In genomic region chr3:41168181-41168967, GRCm38 (mm10) we compare ENCODE assay signal across 15 mouse cellular contexts.
DNase-seq lines count a peak whose midpoint lies in the region; ATAC-seq and TF ChIP-seq lines count a peak whose summit lies in the region.
"Had no signal": no experiment of that assay in that cellular context is flagged by ENCODE, and none has a peak within 500 bp of the region (broad histone marks: within the 10 kb centered on the region; RNA-seq: fewer than 3 reads in every experiment).

No protein-coding gene starts in this region.

- no peak for TF ChIP-seq EP300 in heart, adult 2 months (IDR thresholded peaks at IDR 0.05; ENCODE audit: insufficient read depth, low read depth, low read length)
- TF ChIP-seq EP300 in liver, postnatal 0 days (IDR thresholded peaks at IDR 0.05; ENCODE audit: low read depth) = no peak

- no peak overlapping the region for H3K9ac ChIP-seq in heart, adult 2 months (ENCODE audit: low read depth, low read length)
- H3K9ac ChIP-seq in midbrain, postnatal 0 days (replicated peaks; ENCODE audit: low read length, poor library complexity, severe bottlenecking) = no peak overlapping the region
- H3K9ac ChIP-seq in midbrain, embryonic 14.5 days (replicated peaks; ENCODE audit: low read length) = no peak overlapping the region
- H3K9ac ChIP-seq in liver, postnatal 0 days (replicated peaks) = no peak overlapping the region
- H3K9ac ChIP-seq: embryonic facial prominence, embryonic 15.5 days; hindbrain, embryonic 13.5 days; lung, embryonic 15.5 days; stomach, embryonic 15.5 days had no signal

- peaks cover 2% of the 10 kb centered on the region; the same call in 1 of the 2 replicates for H3K4me1 ChIP-seq in heart, adult 2 months (ENCODE audit: control insufficient read depth, insufficient read depth, low read length)
- no peaks in the 10 kb centered on the region for H3K4me1 ChIP-seq in midbrain, postnatal 0 days (ENCODE audit: insufficient read depth, low read length)
- no peaks in the 10 kb centered on the region for H3K4me1 ChIP-seq in midbrain, embryonic 14.5 days (ENCODE audit: control insufficient read depth, insufficient read depth, low read length)
- peaks cover 22% of the 10 kb centered on the region for H3K4me1 ChIP-seq in liver, postnatal 0 days (ENCODE audit: insufficient read depth)
- H3K4me1 ChIP-seq: embryonic facial prominence, embryonic 15.5 days; hindbrain, embryonic 13.5 days; stomach, embryonic 15.5 days had no signal

- WGBS in heart, adult 2 months = 89% methylated on average over 11 of the region's 11 CpGs
- WGBS in midbrain, postnatal 0 days = 84% methylated on average over 11 of the region's 11 CpGs
- 90% methylated on average over 11 of the region's 11 CpGs for WGBS in midbrain, embryonic 14.5 days
- 80% methylated on average over 11 of the region's 11 CpGs for WGBS in liver, postnatal 0 days (ENCODE audit: insufficient replicate concordance)

- H3K36me3 ChIP-seq in heart, adult 2 months (ENCODE audit: control insufficient read depth, insufficient read depth, low read length) = no peaks in the 10 kb centered on the region
- H3K36me3 ChIP-seq in midbrain, postnatal 0 days (ENCODE audit: insufficient read depth, low read length) = no peaks in the 10 kb centered on the region
- H3K36me3 ChIP-seq in midbrain, embryonic 14.5 days (ENCODE audit: control insufficient read depth, insufficient read depth, low read length) = no peaks in the 10 kb centered on the region
- no peaks in the 10 kb centered on the region for H3K36me3 ChIP-seq in liver, postnatal 0 days (replicated peaks; ENCODE audit: insufficient read depth, low read length)
- H3K36me3 ChIP-seq: embryonic facial prominence, embryonic 15.5 days; hindbrain, embryonic 13.5 days; lung, embryonic 15.5 days; stomach, embryonic 15.5 days had no signal

- H3K27me3 ChIP-seq in heart, adult 2 months (ENCODE audit: control insufficient read depth, insufficient read depth, low read length) = no peaks in the 10 kb centered on the region
- no peaks in the 10 kb centered on the region for H3K27me3 ChIP-seq in midbrain, postnatal 0 days (ENCODE audit: insufficient read depth, low read length)
- H3K27me3 ChIP-seq in midbrain, embryonic 14.5 days (ENCODE audit: control insufficient read depth, insufficient read depth, low read length) = no peaks in the 10 kb centered on the region
- H3K27me3 ChIP-seq in liver, postnatal 0 days (ENCODE audit: insufficient read depth, low read length) = no peaks in the 10 kb centered on the region
- H3K27me3 ChIP-seq: embryonic facial prominence, embryonic 15.5 days; hindbrain, embryonic 13.5 days; lung, embryonic 15.5 days; stomach, embryonic 15.5 days had no signal

- no peak overlapping the region for H3K4me2 ChIP-seq in midbrain, postnatal 0 days (ENCODE audit: low read depth, low read length, poor library complexity, severe bottlenecking)
- no peak overlapping the region for H3K4me2 ChIP-seq in midbrain, embryonic 14.5 days (ENCODE audit: low read length)
- no peak overlapping the region for H3K4me2 ChIP-seq in liver, postnatal 0 days (ENCODE audit: low read depth, low read length)
- H3K4me2 ChIP-seq: embryonic facial prominence, embryonic 15.5 days; hindbrain, embryonic 13.5 days; lung, embryonic 15.5 days; stomach, embryonic 15.5 days had no signal

- no peak for DNase-seq in heart, adult 2 months
- DNase-seq in heart, adult 8-10 months (ENCODE audit: low spot score) = no peak
- no peak for DNase-seq in midbrain, postnatal 0 days (ENCODE audit: low spot score)
- DNase-seq in midbrain, embryonic 14.5 days = no peak
- peak; percentile 68 for DNase-seq in R1 (ENCODE audit: low read depth, low spot score)
- peak; percentile 47 for DNase-seq in liver, postnatal 0 days
- DNase-seq in frontal cortex, postnatal 36 days (ENCODE audit: low spot score in 2 of 2) = no peak
- no peak for DNase-seq in gastrocnemius, adult 8-10 months (ENCODE audit: low spot score in 2 of 2)
- DNase-seq: adrenal gland, postnatal 14 days; cerebellum, adult 9-11 months; gastrocnemius, postnatal 14 days had no signal

- no peaks in the 10 kb centered on the region for H3K79me2 ChIP-seq in heart, adult 2 months (replicated peaks; ENCODE audit: control insufficient read depth, insufficient read depth, low read length)

- TF ChIP-seq CTCF in heart, adult 2 months (IDR thresholded peaks at IDR 0.05) = peak; percentile 50
- peak; percentile 40 for TF ChIP-seq CTCF in midbrain, postnatal 0 days (IDR thresholded peaks at IDR 0.05)
- TF ChIP-seq CTCF in liver, postnatal 0 days (IDR thresholded peaks at IDR 0.05; ENCODE audit: low read depth) = peak; percentile 62

- no peak for ATAC-seq in midbrain, postnatal 0 days (ENCODE audit: low FRiP score)
- no peak for ATAC-seq in midbrain, embryonic 14.5 days (ENCODE audit: low FRiP score, low TSS enrichment)
- no peak for ATAC-seq in liver, postnatal 0 days

- intact Hi-C loops in heart, adult 2 months (cut with DNase I) = no loop called here

- H3K9me3 ChIP-seq in midbrain, postnatal 0 days (ENCODE audit: low read length) = no peaks in the 10 kb centered on the region
- no peaks in the 10 kb centered on the region for H3K9me3 ChIP-seq in midbrain, embryonic 14.5 days (ENCODE audit: control insufficient read depth, low read length)
- H3K9me3 ChIP-seq in liver, postnatal 0 days (ENCODE audit: low read length) = no peaks in the 10 kb centered on the region
- H3K9me3 ChIP-seq: embryonic facial prominence, embryonic 15.5 days; lung, embryonic 15.5 days; stomach, embryonic 15.5 days had no signal

- H3K4me3 ChIP-seq in heart, adult 2 months = no peak overlapping the region
- no peak overlapping the region for H3K4me3 ChIP-seq in midbrain, postnatal 0 days (ENCODE audit: low read depth, low read length)
- no peak overlapping the region for H3K4me3 ChIP-seq in midbrain, embryonic 14.5 days (replicated peaks; ENCODE audit: low read depth, low read length)
- no peak overlapping the region for H3K4me3 ChIP-seq in liver, postnatal 0 days (ENCODE audit: low read depth, low read length)
- H3K4me3 ChIP-seq: embryonic facial prominence, embryonic 15.5 days; hindbrain, embryonic 13.5 days; lung, embryonic 15.5 days; stomach, embryonic 15.5 days had no signal

- TF ChIP-seq POLR2A in heart, adult 2 months (IDR thresholded peaks at IDR 0.05; ENCODE audit: insufficient read depth, low read depth, low read length) = no peak

- H3K27ac ChIP-seq in heart, adult 2 months = no peak overlapping the region
- H3K27ac ChIP-seq in midbrain, postnatal 0 days (ENCODE audit: low read depth, low read length) = no peak overlapping the region
- H3K27ac ChIP-seq in midbrain, embryonic 14.5 days (replicated peaks; ENCODE audit: low read depth, low read length) = no peak overlapping the region
- peak overlapping the region; percentile 85; the same call in 1 of the 2 replicates for H3K27ac ChIP-seq in liver, postnatal 0 days (ENCODE audit: low read depth)
- H3K27ac ChIP-seq: embryonic facial prominence, embryonic 15.5 days; hindbrain, embryonic 13.5 days; lung, embryonic 15.5 days; stomach, embryonic 15.5 days had no signal

Comparison
In these comparisons a context has a peak if more than half of its experiments do, and no peak if none do; other contexts are left out.
1. DNase-seq: peak in R1 (single experiment) and liver, postnatal 0 days (single experiment); none in heart, adult 2 months (0 of 2), heart, adult 8-10 months (single experiment), midbrain, postnatal 0 days (single experiment), midbrain, embryonic 14.5 days (single experiment), frontal cortex, postnatal 36 days (0 of 2) and gastrocnemius, adult 8-10 months (0 of 2).
2. Peak in every context shown above with its lines, with median percentiles within 50 percentile points of each other: CTCF ChIP-seq.